Mouse (Mus musculus) small intestine, adult 2 months (tissue): ENCODE data around the gene Cfdp1. TPM values are rescaled to one million over a fixed set of nuclear protein-coding genes. Genes with fewer than 3 reads are reported as not detected.

Experiments
- H3K27ac ChIP-seq: fragments of 200-500 bp; 2 replicates; pipeline ENCODE4 v1.5.1; 2012; ENCODE audit warnings: low read depth, low read length, control low read depth, inconsistent platforms; ENCODE audit not compliant: insufficient read depth
- H3K27me3 ChIP-seq: fragments of 200-500 bp; 2 replicates; pipeline ENCODE4 v1.6.1; 2012; ENCODE audit warnings: mild to moderate bottlenecking, moderate library complexity, low read length, inconsistent platforms; ENCODE audit not compliant: control insufficient read depth, insufficient read depth
- H3K36me3 ChIP-seq: fragments of 200-500 bp; 2 replicates; pipeline ENCODE4 v1.6.1; 2012; ENCODE audit warnings: mild to moderate bottlenecking, low read length, control low read depth, inconsistent platforms; ENCODE audit not compliant: control insufficient read depth, insufficient read depth
- H3K4me1 ChIP-seq: fragments of 200-500 bp; 2 replicates; pipeline ENCODE4 v1.6.1; 2012; ENCODE audit warnings: low read length, inconsistent platforms, mixed read lengths; ENCODE audit not compliant: control insufficient read depth, insufficient read depth, insufficient read length
- H3K4me3 ChIP-seq: fragments of 200-500 bp; 2 replicates; pipeline ENCODE4 v1.5.1; 2012; ENCODE audit warnings: low read depth, mild to moderate bottlenecking, control low read depth, inconsistent platforms, low read length, moderate library complexity
- CTCF ChIP-seq: fragments of 200-500 bp; IDR thresholded peaks from 2 replicates; pipeline ENCODE4 v1.5.1; 2012; ENCODE audit warnings: low read depth, mild to moderate bottlenecking, control low read depth, inconsistent platforms, low read length, moderate library complexity, mixed read lengths; ENCODE audit not compliant: insufficient replicate concordance, insufficient read length; ENCODE audit errors: extremely low read depth
- POLR2A ChIP-seq: fragments of 200-500 bp; IDR thresholded peaks from 2 replicates; pipeline ENCODE4 v1.6.1; 2012; ENCODE audit warnings: low read depth, mild to moderate bottlenecking, control low read depth, inconsistent platforms, low read length, moderate library complexity
- WGBS: fragments of 180-500 bp; shearing (Covaris S2); methylation state at CpG from one replicate; pipeline ENCODE4 v1.1.7; 2018; 5-methylcytosine and 5-hydroxymethylcytosine counted together
- polyA plus RNA-seq: library from polyadenylated mRNA; depleted of rRNA; stranded (reverse); fragments of >200 nt; gene quantifications from 2 replicates; pipeline ENCODE4 v1.2.3, GENCODE M21; 2012

Gene Cfdp1
- polyA plus RNA-seq, 1 experiment, result 0.25 TPM

GRCm38 (mm10) chr8:111757599-111757998 lies 96.5 kb downstream of the Cfdp1 start:
- Histone ChIP-seq H3K36me3 (no peaks in the 10 kb centered on the region), H3K4me3 (no peak overlapping the region), H3K27me3 (no peaks in the 10 kb centered on the region), H3K27ac (no peak overlapping the region), H3K4me1 (peaks cover 19% of the 10 kb centered on the region)
- WGBS, result 94% methylated on average over 9 of the region's 9 CpGs
- TF ChIP-seq POLR2A (no peak), CTCF (no peak)

- Histone ChIP-seq H3K27ac (no peak overlapping the region), H3K27me3 (no peaks in the 10 kb centered on the region), H3K4me3 (no peak overlapping the region), H3K4me1 (peaks cover 8% of the 10 kb centered on the region; the same call in 1 of the 2 replicates), H3K36me3 (no peaks in the 10 kb centered on the region)
- no peak for TF ChIP-seq CTCF
- TF ChIP-seq POLR2A, result no peak
- 84% methylated on average over 6 of the region's 6 CpGs for WGBS
Measured at GRCm38 (mm10) chr8:111754736-111755135, 99.4 kb downstream of the Cfdp1 start.

DNA sequence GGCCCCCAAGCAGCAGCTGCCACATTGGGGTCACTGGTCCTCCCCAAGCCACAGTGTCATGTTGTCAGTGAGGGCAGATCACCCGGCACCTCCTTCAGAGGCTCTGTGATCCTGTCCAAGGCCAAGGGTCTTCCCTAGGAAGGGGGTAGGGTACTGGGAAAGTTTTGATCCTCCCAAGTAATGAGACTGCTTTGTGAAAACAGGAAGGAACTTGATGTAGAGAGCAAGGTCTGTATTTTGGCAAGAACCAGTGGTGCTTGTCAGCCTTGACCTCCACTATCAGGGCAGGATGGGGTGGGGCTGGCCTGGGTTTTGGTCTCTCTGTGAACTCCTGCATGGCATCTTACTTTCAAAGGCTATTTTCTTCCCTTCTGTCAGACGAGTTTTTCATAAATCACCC lies 100.0 kb downstream of the Cfdp1 start:
- H3K27me3 ChIP-seq, result no peaks in the 10 kb centered on the region
- no peak for TF ChIP-seq CTCF
- no peak overlapping the region for H3K27ac ChIP-seq
- peaks cover 8% of the 10 kb centered on the region; the same call in 1 of the 2 replicates for H3K4me1 ChIP-seq
- no peaks in the 10 kb centered on the region for H3K36me3 ChIP-seq
- no peak overlapping the region for H3K4me3 ChIP-seq
- 40% methylated on average over 2 of the region's 2 CpGs for WGBS

GRCm38 (mm10) chr8:111748766-111749165 lies 105.3 kb downstream of the Cfdp1 start:
- no peaks in the 10 kb centered on the region for H3K36me3 ChIP-seq
- 64% methylated on average over 6 of the region's 6 CpGs for WGBS
- H3K4me3 ChIP-seq, result no peak overlapping the region
- H3K27me3 ChIP-seq, result no peaks in the 10 kb centered on the region
- peaks cover 27% of the 10 kb centered on the region for H3K4me1 ChIP-seq
- no peak for TF ChIP-seq CTCF
- peak overlapping the region; percentile 90 for H3K27ac ChIP-seq

DNA sequence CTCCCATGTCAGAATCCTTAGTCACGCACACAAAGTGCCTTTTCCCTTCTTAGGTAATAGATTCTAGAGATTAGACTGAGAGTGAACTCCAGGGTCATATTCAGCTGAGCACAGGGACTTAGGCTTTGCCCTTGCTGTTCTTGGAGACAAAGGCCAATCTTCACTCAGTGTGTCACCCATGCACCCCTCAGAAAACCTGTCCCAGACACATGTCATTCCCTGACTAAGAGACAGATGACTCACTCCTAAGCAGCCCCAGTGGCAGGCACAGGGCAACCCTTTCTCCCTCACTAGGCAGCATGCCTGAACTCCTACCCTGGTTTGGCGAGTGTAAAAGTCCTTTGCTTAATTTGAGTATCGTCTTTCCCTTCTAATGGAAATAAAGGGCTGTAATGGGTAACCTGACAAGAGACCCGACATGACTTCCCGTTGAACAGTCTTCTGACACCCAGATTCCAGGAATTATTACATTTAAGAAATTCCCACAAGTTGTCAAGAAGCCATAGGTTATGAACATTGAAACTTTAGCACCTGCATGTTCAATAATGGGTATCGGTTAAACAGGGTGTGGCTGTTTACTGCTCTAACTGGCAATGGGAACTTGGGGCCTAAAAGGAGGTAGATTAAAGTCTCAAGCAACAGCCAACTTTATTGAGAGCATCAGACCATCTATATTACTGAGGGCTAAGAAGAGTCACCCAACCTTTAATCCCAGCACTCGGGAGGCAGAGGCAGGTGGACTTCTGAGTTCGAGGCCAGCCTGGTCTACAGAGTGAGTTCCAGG lies 106.0 kb downstream of the Cfdp1 start:
- no peak overlapping the region for H3K4me3 ChIP-seq
- H3K27ac ChIP-seq, result peak overlapping the region; percentile 90
- 33% methylated on average over 8 of the region's 8 CpGs for WGBS
- TF ChIP-seq CTCF (no peak), POLR2A (no peak)
- peaks cover 27% of the 10 kb centered on the region for H3K4me1 ChIP-seq
- no peaks in the 10 kb centered on the region for H3K36me3 ChIP-seq
- no peaks in the 10 kb centered on the region for H3K27me3 ChIP-seq

DNA sequence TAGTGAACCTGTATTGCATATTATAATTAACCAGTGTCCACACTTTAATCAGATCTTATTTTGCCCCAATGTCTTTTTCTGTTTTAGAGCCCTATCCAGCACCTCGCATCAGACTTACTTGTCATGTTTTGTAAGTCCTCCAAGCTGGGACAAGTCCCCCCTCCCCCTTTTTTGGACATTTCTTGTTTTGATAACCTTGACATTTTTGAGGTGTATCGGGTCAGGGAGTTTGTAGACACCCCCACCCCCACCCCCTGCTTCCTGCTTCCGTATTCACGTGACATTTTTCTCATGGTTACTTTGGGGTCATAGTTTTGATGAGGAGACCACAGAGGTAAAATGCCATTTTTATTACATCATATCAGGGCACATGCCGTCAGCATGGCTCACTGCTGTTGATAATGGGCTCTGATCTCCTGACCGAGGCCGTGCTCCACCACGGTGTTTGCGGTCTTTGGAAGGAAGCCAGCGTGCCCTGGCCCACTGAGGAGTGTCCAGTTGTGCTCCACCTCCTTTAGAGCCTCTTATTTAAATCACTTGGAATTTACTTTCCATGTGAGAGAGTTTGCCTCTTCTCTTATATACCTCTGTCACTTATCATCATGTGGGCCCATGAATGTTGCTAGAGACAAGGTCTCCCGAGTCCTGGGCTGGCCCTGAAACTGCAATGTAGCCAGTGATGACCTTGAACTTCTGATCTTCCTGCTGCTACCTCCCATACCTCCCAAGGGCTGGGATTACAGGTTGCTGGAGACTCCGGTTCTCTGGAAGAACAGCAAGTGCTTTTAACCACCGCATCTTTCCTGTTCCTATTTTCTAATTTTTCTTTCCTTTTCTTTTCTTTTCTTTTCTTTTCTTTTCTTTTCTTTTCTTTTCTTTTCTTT lies 107.3 kb downstream of the Cfdp1 start:
- TF ChIP-seq CTCF (no peak), POLR2A (no peak)
- no peak overlapping the region for H3K4me3 ChIP-seq
- no peaks in the 10 kb centered on the region for H3K27me3 ChIP-seq
- H3K4me1 ChIP-seq, result peaks cover 32% of the 10 kb centered on the region
- H3K27ac ChIP-seq, result peak overlapping the region; percentile 93
- WGBS, result 44% methylated on average over 13 of the region's 13 CpGs
- H3K36me3 ChIP-seq, result no peaks in the 10 kb centered on the region
